ENCODE assay signal across 8 mouse cellular contexts in genomic region chr17:87609538-87610200, GRCm38 (mm10). TPM values are rescaled to one million over a fixed set of nuclear protein-coding genes. Genes with fewer than 3 reads are reported as not detected.
DNase-seq lines count a peak whose midpoint lies in the region; ATAC-seq and TF ChIP-seq lines count a peak whose summit lies in the region.

No protein-coding gene starts in this region.

- peaks cover 3% of the 10 kb centered on the region for H3K4me1 ChIP-seq in ES-Bruce4 (ENCODE audit: control insufficient read depth, insufficient read depth, low read length)
- H3K4me1 ChIP-seq in forebrain, postnatal 0 days (ENCODE audit: insufficient read depth): peaks cover 8% of the 10 kb centered on the region; the same call in 1 of the 2 replicates
- H3K4me1 ChIP-seq in midbrain, postnatal 0 days (ENCODE audit: insufficient read depth, low read length): no peaks in the 10 kb centered on the region

- peak overlapping the region; percentile 14 for H3K4me3 ChIP-seq in ES-Bruce4 (ENCODE audit: low read depth, low read length)
- H3K4me3 ChIP-seq in forebrain, postnatal 0 days (ENCODE audit: low read depth, low read length): peak overlapping the region; percentile 33
- H3K4me3 ChIP-seq in midbrain, postnatal 0 days (ENCODE audit: low read depth, low read length): peak overlapping the region; percentile 32

- WGBS in forebrain, postnatal 0 days: 40% methylated on average over 27 of the region's 27 CpGs
- WGBS in midbrain, postnatal 0 days: 38% methylated on average over 27 of the region's 27 CpGs

- TF ChIP-seq CTCF in ES-Bruce4 (IDR thresholded peaks at IDR 0.05; ENCODE audit: low read depth, low read length): no peak
- TF ChIP-seq CTCF in forebrain, postnatal 0 days (IDR thresholded peaks at IDR 0.05; ENCODE audit: low read depth): no peak
- TF ChIP-seq CTCF in midbrain, postnatal 0 days (IDR thresholded peaks at IDR 0.05): no peak

- peak overlapping the region; percentile 44 for H3K4me2 ChIP-seq in forebrain, postnatal 0 days (ENCODE audit: low read depth)
- peak overlapping the region; percentile 46 for H3K4me2 ChIP-seq in midbrain, postnatal 0 days (ENCODE audit: low read depth, low read length, poor library complexity, severe bottlenecking)

- H3K9me3 ChIP-seq in ES-Bruce4 (replicated peaks; ENCODE audit: control insufficient read depth, insufficient read depth, low read length, poor library complexity, severe bottlenecking): no peaks in the 10 kb centered on the region
- no peaks in the 10 kb centered on the region for H3K9me3 ChIP-seq in forebrain, postnatal 0 days (ENCODE audit: low read length)
- no peaks in the 10 kb centered on the region for H3K9me3 ChIP-seq in midbrain, postnatal 0 days (ENCODE audit: low read length)

- no peaks in the 10 kb centered on the region for H3K27me3 ChIP-seq in ES-Bruce4 (ENCODE audit: control insufficient read depth, insufficient read depth, low read length, poor library complexity, severe bottlenecking)
- no peaks in the 10 kb centered on the region for H3K27me3 ChIP-seq in forebrain, postnatal 0 days (ENCODE audit: insufficient read depth, low read length)
- H3K27me3 ChIP-seq in midbrain, postnatal 0 days (ENCODE audit: insufficient read depth, low read length): no peaks in the 10 kb centered on the region

- H3K9ac ChIP-seq in ES-Bruce4 (ENCODE audit: low read depth, poor library complexity, severe bottlenecking): 0 out of 2 replicates have a peak overlapping the region, but pooled peaks have one; percentile 28
- peak overlapping the region; percentile 35; the same call in 1 of the 2 replicates for H3K9ac ChIP-seq in forebrain, postnatal 0 days
- peak overlapping the region; percentile 15 for H3K9ac ChIP-seq in midbrain, postnatal 0 days (replicated peaks; ENCODE audit: low read length, poor library complexity, severe bottlenecking)

- no peaks in the 10 kb centered on the region for H3K36me3 ChIP-seq in ES-Bruce4 (ENCODE audit: control insufficient read depth, insufficient read depth, low read length, poor library complexity, severe bottlenecking)
- no peaks in the 10 kb centered on the region for H3K36me3 ChIP-seq in forebrain, postnatal 0 days (ENCODE audit: insufficient read depth)
- H3K36me3 ChIP-seq in midbrain, postnatal 0 days (ENCODE audit: insufficient read depth, low read length): no peaks in the 10 kb centered on the region

- TF ChIP-seq POLR2A in ES-Bruce4 (IDR thresholded peaks at IDR 0.05; ENCODE audit: insufficient read depth, low read length): no peak

- TF ChIP-seq EP300 in ES-Bruce4 (IDR thresholded peaks at IDR 0.05; ENCODE audit: insufficient read depth, low read depth, low read length): no peak

- DNase-seq in adrenal gland, postnatal 36 days: peak; percentile 7 to 17
- DNase-seq in adrenal gland, postnatal 4 days (ENCODE audit: low spot score in 2 of 2): no peak
- DNase-seq in forebrain, postnatal 0 days: peak; percentile 48
- peak; percentile 31 to 36 for DNase-seq in kidney, postnatal 36 days
- DNase-seq in midbrain, postnatal 0 days (ENCODE audit: low spot score): no peak
- DNase-seq in layer of hippocampus, adult 11-12 months (ENCODE audit: low spot score): no peak
- DNase-seq in cerebellum, adult 9-10 months: no peak

- peak overlapping the region; percentile 20; the same call in 1 of the 2 replicates for H3K27ac ChIP-seq in ES-Bruce4 (ENCODE audit: insufficient read depth, low read length)
- no peak overlapping the region for H3K27ac ChIP-seq in forebrain, postnatal 0 days (ENCODE audit: low read depth, low read length)
- peak overlapping the region; percentile 13; the same call in 1 of the 2 replicates for H3K27ac ChIP-seq in midbrain, postnatal 0 days (ENCODE audit: low read depth, low read length)

- no peak for ATAC-seq in forebrain, postnatal 0 days
- ATAC-seq in midbrain, postnatal 0 days (ENCODE audit: low FRiP score): no peak

RNA-seq across cellular contexts. Expression of gene Epcam, which starts 26.1 kb away (rescaled TPM):
- total RNA-seq in adrenal gland, postnatal 36 days (2021): not detected
- total RNA-seq in adrenal gland, postnatal 4 days (2021): 10 to 100 TPM in 1 of 2 experiments, under 1 TPM in 1; 0.79 to 22.1 TPM
- polyA plus RNA-seq in ES-Bruce4 (2011; ENCODE audit: insufficient read depth, insufficient read length, low read depth, missing spikeins): 337 and 346 TPM in 2 replicates
- 0.69 and 1.6 TPM in 2 replicates for total RNA-seq in forebrain, postnatal 0 days (2014; rRNA removed)
- polyA plus RNA-seq in forebrain, postnatal 0 days (2015; fragmentation: Nextera tagmentation; extraction: Ambion mirVana): 1.6 and 1.9 TPM in 2 replicates
- total RNA-seq in midbrain, postnatal 0 days (2014; rRNA removed): 2.3 and 3.1 TPM in 2 replicates
- polyA plus RNA-seq in midbrain, postnatal 0 days (2015; fragmentation: Nextera tagmentation; extraction: Ambion mirVana): 4.7 and 5.2 TPM in 2 replicates

Comparison
In these comparisons a context has a peak if more than half of its experiments do, and no peak if none do; other contexts are left out.
1. DNase-seq: peak in adrenal gland, postnatal 36 days (2 of 2), forebrain, postnatal 0 days (single experiment) and kidney, postnatal 36 days (2 of 2); none in adrenal gland, postnatal 4 days (0 of 2), midbrain, postnatal 0 days (single experiment), layer of hippocampus, adult 11-12 months (single experiment) and cerebellum, adult 9-10 months (single experiment).
2. Peak in every context shown above with its lines, with median percentiles within 50 percentile points of each other: H3K4me3 ChIP-seq and H3K9ac ChIP-seq.